Mouse (Mus musculus) intestine, postnatal 0 days (tissue): ENCODE data around the gene Tenm3. TPM values are rescaled to one million over a fixed set of nuclear protein-coding genes. Genes with fewer than 3 reads are reported as not detected.

Experiments used
- ATAC-seq: fragments of 200-750 bp; cut with Nextera tagmentation; 2 replicates; pipeline ENCODE4 v1.8.0; 2017; ENCODE audit warnings: mild to moderate bottlenecking, moderate TSS enrichment, moderate library complexity
- H3K27ac ChIP-seq: fragments of 300-500 bp; sonication (generic); 2 replicates; pipeline ENCODE4 v1.5.1; 2014; ENCODE audit warnings: mild to moderate bottlenecking, low read depth, low read length, moderate library complexity
- H3K27me3 ChIP-seq: fragments of 300-500 bp; sonication (generic); replicated peaks from 2 replicates; pipeline ENCODE4 v1.6.1; 2014; ENCODE audit warnings: low read length, mixed read lengths; ENCODE audit not compliant: control insufficient read depth, insufficient read depth
- H3K36me3 ChIP-seq: fragments of 300-500 bp; sonication (generic); 2 replicates; pipeline ENCODE4 v1.6.1; 2014; ENCODE audit warnings: mild to moderate bottlenecking, moderate library complexity; ENCODE audit not compliant: control insufficient read depth, insufficient read depth
- H3K4me1 ChIP-seq: fragments of 300-500 bp; sonication (generic); replicated peaks from 2 replicates; pipeline ENCODE4 v1.6.1; 2014; ENCODE audit warnings: antibody characterized with exemption, low read length, mixed read lengths; ENCODE audit not compliant: control insufficient read depth, insufficient read depth
- H3K4me2 ChIP-seq: fragments of 300-500 bp; sonication (generic); replicated peaks from 2 replicates; pipeline ENCODE4 v1.6.1; 2014; ENCODE audit warnings: low read depth, mild to moderate bottlenecking, moderate library complexity
- H3K4me3 ChIP-seq: fragments of 300-500 bp; sonication (generic); 2 replicates; pipeline ENCODE4 v1.5.1; 2014; ENCODE audit warnings: low read depth, low read length
- H3K9ac ChIP-seq: fragments of 300-500 bp; sonication (generic); 2 replicates; pipeline ENCODE4 v1.6.1; 2014; ENCODE audit warnings: mild to moderate bottlenecking, low read depth, low read length
- H3K9me3 ChIP-seq: fragments of 300-500 bp; sonication (generic); 2 replicates; pipeline ENCODE4 v1.6.1; 2016; ENCODE audit warnings: mixed run types; ENCODE audit not compliant: control insufficient read depth
- CTCF ChIP-seq: sonication (generic); IDR thresholded peaks from 2 replicates; pipeline ENCODE4 v1.5.1; 2016; ENCODE audit warnings: low read depth, mild to moderate bottlenecking, control low read depth, antibody characterized with exemption, moderate library complexity
- WGBS: fragments of 180-500 bp; shearing (Covaris S2); extraction: QIAGEN DNeasy Blood & Tissue Kit; methylation state at CpG from one replicate; pipeline ENCODE4 v1.1.7; 2014; 5-methylcytosine and 5-hydroxymethylcytosine counted together
- polyA plus RNA-seq: library from polyadenylated mRNA; unstranded; fragments of >200 nt; fragmentation: Nextera tagmentation; extraction: Ambion mirVana; gene quantifications from 2 replicates; pipeline ENCODE4 v1.2.1, GENCODE M21; 2015

Gene Tenm3
- polyA plus RNA-seq, 1 experiment from 2014 or later: 5.3 TPM

DNA sequence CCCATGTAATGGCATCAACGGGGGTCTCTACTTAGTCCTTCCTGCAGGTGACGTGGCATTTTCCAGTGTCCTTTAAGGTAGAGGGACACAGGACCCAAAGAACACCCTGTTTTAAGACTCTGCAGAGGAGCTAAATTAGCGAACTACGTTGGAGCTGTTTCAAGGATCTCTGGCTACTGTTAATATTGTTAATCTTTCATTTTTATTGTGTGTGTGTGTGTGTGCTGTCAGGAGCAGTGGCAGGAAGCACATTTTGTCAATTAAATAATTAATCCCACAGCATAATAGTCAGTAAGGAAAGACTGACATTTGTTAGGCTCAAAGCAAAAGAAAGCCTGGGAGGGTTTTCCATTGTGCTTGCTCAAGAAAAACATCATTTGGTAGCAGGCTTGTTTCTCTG is 172.4 kb downstream of the Tenm3 start:
- Histone ChIP-seq H3K27me3 (no peaks in the 10 kb centered on the region), H3K4me2 (no peak overlapping the region), H3K27ac (no peak overlapping the region), H3K4me3 (no peak overlapping the region), H3K4me1 (no peaks in the 10 kb centered on the region), H3K9ac (no peak overlapping the region), H3K9me3 (no peaks in the 10 kb centered on the region), H3K36me3 (no peaks in the 10 kb centered on the region)
- ATAC-seq: no peak
- TF ChIP-seq CTCF: no peak
- WGBS: 65% methylated on average over 4 of the region's 4 CpGs

DNA sequence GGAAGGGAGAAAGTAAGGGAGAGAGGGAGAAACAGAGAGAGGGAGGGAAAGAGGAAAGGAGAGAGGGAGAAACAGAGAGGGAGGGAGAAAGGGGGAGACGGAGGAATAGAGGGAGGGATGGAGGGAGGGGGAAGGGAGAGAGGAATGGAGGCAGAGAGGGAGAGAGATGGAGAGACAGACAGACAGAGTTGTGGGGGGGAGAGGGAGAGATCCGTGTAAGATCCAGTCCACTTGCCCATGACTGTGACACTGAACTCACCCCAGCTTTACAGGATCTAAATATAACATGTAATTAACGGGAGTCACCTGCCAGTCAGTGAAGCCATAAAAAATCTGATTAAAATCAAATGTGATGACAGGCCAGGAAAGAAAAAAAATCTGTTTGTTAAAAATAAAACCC is 172.9 kb downstream of the Tenm3 start:
- ATAC-seq: no peak
- 40% methylated on average over 3 of the region's 3 CpGs for WGBS

DNA sequence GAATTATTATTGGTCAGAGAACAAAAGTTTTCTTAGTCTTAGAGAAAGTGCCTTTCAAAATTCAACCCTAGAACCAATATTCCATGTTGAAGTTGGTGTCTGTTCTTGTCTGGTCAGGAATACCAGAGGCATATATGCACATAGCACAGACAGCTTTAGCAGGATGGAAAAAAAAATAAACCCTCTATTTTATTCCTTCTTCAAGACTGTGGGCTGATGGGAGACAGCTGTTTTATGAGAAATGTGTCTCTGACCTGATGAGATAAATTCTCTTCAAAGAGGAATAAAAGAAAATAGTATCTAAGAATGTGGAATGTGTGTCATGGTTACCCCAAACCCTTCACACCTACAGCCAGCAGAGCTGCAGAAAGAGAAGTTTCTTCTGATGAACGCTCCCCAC is 173.4 kb downstream of the Tenm3 start:
- H3K9ac ChIP-seq: no peak overlapping the region
- H3K36me3 ChIP-seq: no peaks in the 10 kb centered on the region
- ATAC-seq: no peak
- H3K27me3 ChIP-seq: no peaks in the 10 kb centered on the region
- no peaks in the 10 kb centered on the region for H3K9me3 ChIP-seq
- 76% methylated on average over 1 of the region's 1 CpGs for WGBS
- TF ChIP-seq CTCF: no peak
- H3K4me3 ChIP-seq: no peak overlapping the region
- no peaks in the 10 kb centered on the region for H3K4me1 ChIP-seq
- no peak overlapping the region for H3K4me2 ChIP-seq
- H3K27ac ChIP-seq: no peak overlapping the region

More for the DNA sequence above, 172.9 kb downstream of the Tenm3 start:
- no peaks in the 10 kb centered on the region for H3K27me3 ChIP-seq
- H3K36me3 ChIP-seq: no peaks in the 10 kb centered on the region
- H3K9ac ChIP-seq: no peak overlapping the region
- TF ChIP-seq CTCF: no peak
- H3K4me2 ChIP-seq: no peak overlapping the region
- H3K4me1 ChIP-seq: no peaks in the 10 kb centered on the region
- no peak overlapping the region for H3K4me3 ChIP-seq
- no peaks in the 10 kb centered on the region for H3K9me3 ChIP-seq
- no peak overlapping the region for H3K27ac ChIP-seq

DNA sequence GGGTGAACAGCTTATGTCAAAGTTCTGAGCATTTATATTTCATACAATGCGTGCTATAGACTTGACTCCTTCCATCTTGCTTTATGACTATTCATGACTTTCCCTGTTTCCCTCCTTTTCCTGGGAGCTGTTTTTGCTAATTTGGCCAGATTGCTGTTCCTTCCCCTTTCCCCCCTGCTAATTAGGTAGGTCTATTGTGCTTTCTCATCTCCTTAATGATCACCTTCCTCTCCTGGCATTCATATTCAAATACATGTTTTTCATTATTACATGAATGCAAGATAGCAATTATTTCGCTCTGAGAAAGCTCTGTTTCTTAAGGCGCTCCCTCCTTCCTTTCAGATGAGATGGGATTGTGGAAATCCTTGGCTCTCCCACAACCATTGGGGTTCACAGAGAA is 178.6 kb downstream of the Tenm3 start:
- H3K9ac ChIP-seq: no peak overlapping the region
- H3K36me3 ChIP-seq: no peaks in the 10 kb centered on the region
- H3K27me3 ChIP-seq: no peaks in the 10 kb centered on the region
- H3K4me2 ChIP-seq: no peak overlapping the region
- H3K4me3 ChIP-seq: no peak overlapping the region
- no peak for ATAC-seq
- WGBS: 94% methylated on average over 3 of the region's 3 CpGs
- no peaks in the 10 kb centered on the region for H3K4me1 ChIP-seq
- no peak for TF ChIP-seq CTCF
- no peaks in the 10 kb centered on the region for H3K9me3 ChIP-seq
- no peak overlapping the region for H3K27ac ChIP-seq

DNA sequence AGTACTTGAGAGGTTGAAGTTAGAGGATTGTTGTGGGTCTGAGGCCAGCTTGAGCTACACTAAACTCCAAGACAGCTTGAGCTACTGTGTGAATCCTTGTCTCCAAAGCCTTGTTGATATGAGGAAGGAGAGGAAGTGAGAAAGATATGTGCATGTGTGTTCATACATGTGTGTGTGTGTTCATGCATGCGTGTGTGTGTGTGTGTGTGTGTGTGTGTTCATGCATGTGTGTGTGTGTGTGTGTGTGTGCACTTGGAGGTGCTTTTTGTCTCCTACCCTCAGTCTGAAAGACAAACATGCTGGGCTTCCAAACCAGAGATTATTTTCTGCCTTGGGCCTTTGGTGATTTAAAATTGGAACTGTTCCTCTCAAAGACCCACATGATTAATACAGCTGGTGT is 184.5 kb downstream of the Tenm3 start:
- 84% methylated on average over 1 of the region's 1 CpGs for WGBS

DNA sequence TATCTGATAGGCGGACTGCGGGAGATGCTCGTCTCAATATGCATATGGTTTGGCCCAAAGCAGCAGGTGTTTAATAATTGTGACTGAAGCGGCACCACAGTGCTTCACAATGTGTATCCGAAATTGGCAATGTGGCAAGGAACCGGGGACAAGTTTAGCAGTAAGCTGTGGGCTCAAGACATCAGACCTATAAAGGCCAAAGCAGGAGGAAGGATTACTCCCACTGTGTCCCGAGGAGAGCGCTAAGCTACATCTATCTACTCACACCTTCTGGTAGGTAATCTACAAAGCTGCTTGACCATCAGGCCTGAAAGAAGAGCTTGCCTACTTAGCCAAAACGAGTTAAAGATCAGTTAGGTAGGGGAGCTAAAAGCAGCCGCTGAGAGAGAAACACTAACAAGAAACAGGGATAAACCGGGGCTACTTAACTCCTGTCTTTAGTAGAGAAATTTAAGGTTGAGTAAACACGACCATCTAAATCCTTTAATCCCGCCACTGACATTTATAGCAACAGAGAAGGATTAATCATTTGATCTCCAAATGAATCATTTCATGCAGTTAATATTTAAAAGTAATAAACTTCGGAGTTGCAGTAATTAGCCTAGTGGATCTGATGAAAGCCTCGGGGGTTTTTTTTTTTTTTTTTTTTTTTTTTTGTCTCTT is 188.2 kb downstream of the Tenm3 start:
- Histone ChIP-seq H3K36me3 (no peaks in the 10 kb centered on the region), H3K27ac (no peak overlapping the region), H3K4me2 (no peak overlapping the region), H3K4me1 (no peaks in the 10 kb centered on the region), H3K9me3 (no peaks in the 10 kb centered on the region), H3K4me3 (no peak overlapping the region), H3K9ac (no peak overlapping the region), H3K27me3 (no peaks in the 10 kb centered on the region)
- WGBS: 54% methylated on average over 15 of the region's 15 CpGs
- no peak for TF ChIP-seq CTCF
- ATAC-seq: no peak

More for the DNA sequence above, 184.5 kb downstream of the Tenm3 start:
- H3K9me3 ChIP-seq: no peaks in the 10 kb centered on the region
- no peak overlapping the region for H3K4me3 ChIP-seq
- no peaks in the 10 kb centered on the region for H3K36me3 ChIP-seq
- H3K9ac ChIP-seq: no peak overlapping the region
- no peak for TF ChIP-seq CTCF
- no peak overlapping the region for H3K27ac ChIP-seq
- no peak for ATAC-seq
- no peaks in the 10 kb centered on the region for H3K4me1 ChIP-seq
- no peak overlapping the region for H3K4me2 ChIP-seq
- H3K27me3 ChIP-seq: no peaks in the 10 kb centered on the region

DNA sequence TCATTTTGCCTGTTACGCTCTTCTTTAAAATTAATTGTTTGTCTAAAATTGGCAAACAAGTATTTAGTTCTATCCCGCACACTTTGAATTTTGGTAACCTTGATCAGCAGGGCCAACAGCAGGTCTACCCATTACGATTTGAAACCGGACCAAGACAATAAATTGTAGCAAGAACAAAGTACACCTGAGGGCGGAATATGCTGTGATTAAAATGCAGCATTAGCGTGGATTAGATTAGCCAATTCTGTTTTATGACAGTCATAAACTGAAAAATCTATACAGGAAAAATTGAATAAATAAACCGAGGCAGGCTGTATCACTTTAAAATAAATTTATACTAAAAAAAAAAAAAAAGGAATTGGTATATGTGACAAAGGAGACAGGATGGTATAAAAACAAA is 193.9 kb downstream of the Tenm3 start:
- no peak for ATAC-seq
- Histone ChIP-seq H3K9me3 (no peaks in the 10 kb centered on the region), H3K27ac (no peak overlapping the region), H3K9ac (no peak overlapping the region), H3K36me3 (no peaks in the 10 kb centered on the region), H3K27me3 (no peaks in the 10 kb centered on the region), H3K4me1 (no peaks in the 10 kb centered on the region), H3K4me3 (no peak overlapping the region), H3K4me2 (no peak overlapping the region)
- no peak for TF ChIP-seq CTCF
- WGBS: 41% methylated on average over 7 of the region's 7 CpGs
